Mouse (Mus musculus): ENCODE measurements around the gene Bsnd.

Gene Bsnd

GRCm38 (mm10) chr4:106480545-106480944 is 11.5 kb downstream of the Bsnd start:
- DNase-seq: no peak

- DNase-seq: peak; percentile 53
Observed at GRCm38 (mm10) chr4:106474241-106474640, 17.8 kb downstream of the Bsnd start.

- peak; percentile 67 for DNase-seq
Observed at GRCm38 (mm10) chr4:106472335-106472734, 19.7 kb downstream of the Bsnd start.

- DNase-seq: no peak
Observed at GRCm38 (mm10) chr4:106470921-106471320, 21.2 kb downstream of the Bsnd start.

- no peak for DNase-seq
Observed at GRCm38 (mm10) chr4:106467420-106468110, 24.5 kb downstream of the Bsnd start.

GRCm38 (mm10) chr4:106463174-106463801 is 28.8 kb downstream of the Bsnd start:
- DNase-seq: no peak

- DNase-seq: no peak
Observed at GRCm38 (mm10) chr4:106462524-106462923, 29.6 kb downstream of the Bsnd start.

GRCm38 (mm10) chr4:106462016-106462415 is 30.1 kb downstream of the Bsnd start:
- DNase-seq: no peak

GRCm38 (mm10) chr4:106454541-106454940 is 37.5 kb downstream of the Bsnd start:
- DNase-seq: no peak

- no peak for DNase-seq
Observed at GRCm38 (mm10) chr4:106453516-106453915, 38.6 kb downstream of the Bsnd start.

GRCm38 (mm10) chr4:106453108-106453507 is 39.0 kb downstream of the Bsnd start:
- no peak for DNase-seq

- DNase-seq: no peak
Observed at GRCm38 (mm10) chr4:106452401-106452800, 39.7 kb downstream of the Bsnd start.

GRCm38 (mm10) chr4:106449306-106449705 is 42.8 kb downstream of the Bsnd start:
- no peak for DNase-seq

- DNase-seq: no peak
Observed at GRCm38 (mm10) chr4:106443182-106443581, 48.9 kb downstream of the Bsnd start.

- DNase-seq: no peak
Observed at GRCm38 (mm10) chr4:106438763-106439162, 53.3 kb downstream of the Bsnd start.

GRCm38 (mm10) chr4:106437207-106437606 is 54.9 kb downstream of the Bsnd start:
- no peak for DNase-seq

GRCm38 (mm10) chr4:106436475-106436874 is 55.6 kb downstream of the Bsnd start:
- DNase-seq: no peak

GRCm38 (mm10) chr4:106435426-106435825 is 56.7 kb downstream of the Bsnd start:
- no peak for DNase-seq
